Comparison of ENCODE assay signal across 21 mouse cellular contexts in the genomic region with DNA sequence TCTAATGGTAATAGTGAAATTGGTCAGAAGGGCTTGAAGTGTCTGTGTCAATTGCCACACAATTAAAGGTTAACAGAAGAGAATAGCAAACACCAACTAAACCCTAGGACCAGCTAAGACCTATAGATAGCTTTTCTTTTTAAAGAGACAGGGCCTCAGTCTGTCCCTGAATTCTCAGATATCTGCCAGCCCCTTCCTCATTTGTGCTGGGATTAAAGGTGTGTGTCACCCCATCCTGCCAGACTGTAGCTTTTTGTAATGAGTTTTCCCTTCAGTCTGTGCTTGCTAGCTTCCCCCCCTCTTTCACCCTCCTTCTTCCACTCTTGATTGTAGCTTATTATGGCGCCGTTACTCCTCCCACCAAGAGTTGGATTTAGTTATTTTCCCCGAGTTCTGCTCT. TPM values are rescaled to one million over a fixed set of nuclear protein-coding genes. Genes with fewer than 3 reads are reported as not detected.
DNase-seq lines count a peak whose midpoint lies in the region; ATAC-seq and TF ChIP-seq lines count a peak whose summit lies in the region.
"Not testable (repeated sequence)": the region's sequence is repeated elsewhere in the genome, so short reads cannot be mapped to it uniquely, and the experiment has no call there.
"Had no signal": no experiment of that assay in that cellular context is flagged by ENCODE, and none has a peak within 500 bp of the region (broad histone marks: within the 10 kb centered on the region; RNA-seq: fewer than 3 reads in every experiment).

No protein-coding gene starts in this region.

- H3K27ac ChIP-seq in cortical plate, adult 2 months (ENCODE audit: insufficient read depth, low read length): 0 out of 2 replicates have a peak overlapping the region, but pooled peaks have one; percentile 35
- peak overlapping the region; percentile 32; the same call in 1 of the 2 replicates for H3K27ac ChIP-seq in left cerebral cortex, adult 2 months
- H3K27ac ChIP-seq in midbrain, embryonic 11.5 days (ENCODE audit: low read depth, low read length): not testable (repeated sequence)

- not testable (repeated sequence) for H3K36me3 ChIP-seq in midbrain, embryonic 11.5 days (ENCODE audit: control insufficient read depth, insufficient read depth, low read length)

- TF ChIP-seq POLR2A in cortical plate, adult 2 months (IDR thresholded peaks at IDR 0.05; ENCODE audit: extremely low read depth, insufficient read depth, low read length): not testable (repeated sequence)

- ATAC-seq in midbrain, embryonic 11.5 days (ENCODE audit: low FRiP score): not testable (repeated sequence)

- not testable (repeated sequence) for H3K9ac ChIP-seq in midbrain, embryonic 11.5 days (ENCODE audit: low read length)

- H3K9me3 ChIP-seq in midbrain, embryonic 11.5 days (ENCODE audit: control insufficient read depth, low read length): not testable (repeated sequence)

- not testable (repeated sequence) for H3K4me2 ChIP-seq in midbrain, embryonic 11.5 days

- H3K27me3 ChIP-seq in midbrain, embryonic 11.5 days (ENCODE audit: control insufficient read depth, insufficient read depth, low read length): not testable (repeated sequence)

- H3K4me1 ChIP-seq in cortical plate, adult 2 months (ENCODE audit: control insufficient read depth, insufficient read depth, low read length); midbrain, embryonic 11.5 days (ENCODE audit: control insufficient read depth, insufficient read depth, low read length): not testable (repeated sequence)

- WGBS in midbrain, embryonic 11.5 days: 27% methylated on average over 3 of the region's 3 CpGs

- TF ChIP-seq CTCF in cortical plate, adult 2 months (IDR thresholded peaks at IDR 0.05; ENCODE audit: extremely low read depth, insufficient read depth, low read length); left cerebral cortex, adult 2 months (IDR thresholded peaks at IDR 0.05): not testable (repeated sequence)

- DNase-seq in brain, adult 2 months (ENCODE audit: low read depth, low spot score): peak; percentile 17
- DNase-seq in embryo, embryonic 10.5 days (ENCODE audit: low spot score): peak; percentile 9
- peak; percentile 78 for DNase-seq in heart, adult 11 months
- not testable (repeated sequence) for DNase-seq in left cerebral cortex, adult 2 months (ENCODE audit: extremely low spot score in 1 of 2, low spot score in 2 of 2)
- peak; percentile 65 for DNase-seq in midbrain, embryonic 11.5 days (ENCODE audit: low spot score, missing footprints)

- not testable (repeated sequence) for H3K4me3 ChIP-seq in cortical plate, adult 2 months (ENCODE audit: insufficient read depth, low read length); left cerebral cortex, adult 2 months; midbrain, embryonic 11.5 days (ENCODE audit: low read depth, low read length)

- intact Hi-C loops in left cerebral cortex, adult 2 months (cut with DNase I): not testable (repeated sequence)

RNA-seq across cellular contexts. Expression of a gene that starts 9.2 kb away (rescaled TPM):
- polyA plus RNA-seq in cortical plate, adult 2 months (2012; rRNA removed): 697 and 730 TPM in 2 replicates
- 100 to 1,000 TPM; 250 to 265 TPM for total RNA-seq in left cerebral cortex, adult 2 months (2021)
- polyA plus RNA-seq in midbrain, embryonic 11.5 days (2014; fragmentation: Nextera tagmentation; extraction: Ambion mirVana): 71.1 and 73.5 TPM in 2 replicates
- polyA plus RNA-seq: C2C12, G1E had no signal

RNA-seq across cellular contexts. Expression of a gene that starts 27.2 kb away (rescaled TPM):
- 80.7 and 83.9 TPM in 2 replicates for polyA plus RNA-seq in cortical plate, adult 2 months (2012; rRNA removed)
- 10 to 100 TPM; 58.0 to 58.9 TPM for total RNA-seq in left cerebral cortex, adult 2 months (2021)
- 67.5 and 70.8 TPM in 2 replicates for polyA plus RNA-seq in midbrain, embryonic 11.5 days (2014; fragmentation: Nextera tagmentation; extraction: Ambion mirVana)

RNA-seq across cellular contexts. Expression of a gene that starts 28.2 kb away (rescaled TPM):
- polyA plus RNA-seq in cortical plate, adult 2 months (2012; rRNA removed): 269 and 276 TPM in 2 replicates
- 10 to 100 TPM; 85.8 to 88.5 TPM for total RNA-seq in left cerebral cortex, adult 2 months (2021)
- polyA plus RNA-seq in midbrain, embryonic 11.5 days (2014; fragmentation: Nextera tagmentation; extraction: Ambion mirVana): 19.5 and 19.7 TPM in 2 replicates

RNA-seq across cellular contexts. Expression of a gene that starts 52.3 kb away (rescaled TPM):
- 0.34 and 0.46 TPM in 2 replicates for polyA plus RNA-seq in cortical plate, adult 2 months (2012; rRNA removed)
- total RNA-seq in left cerebral cortex, adult 2 months (2021): under 1 TPM in 1 of 2 experiments, not detected in 1; 0.52 TPM
- polyA plus RNA-seq in midbrain, embryonic 11.5 days (2014; fragmentation: Nextera tagmentation; extraction: Ambion mirVana): 0.72 and 1.8 TPM in 2 replicates
- total RNA-seq: adrenal gland, adult 18-20 months; adrenal gland, adult 2 months; adrenal gland, adult 8-10 months; adrenal gland, postnatal 10 days; adrenal gland, postnatal 14 days; adrenal gland, postnatal 25 days; adrenal gland, postnatal 36 days; adrenal gland, postnatal 4 days; CH12.LX; ES-E14; G1E; MEL had no signal
- polyA plus RNA-seq: activated CD4-positive, CD25-positive, alpha-beta regulatory T cell, adult 4 months; adrenal gland, adult 2 months; C2C12; CD4-positive, CD25-positive, alpha-beta regulatory T cell, adult 4 months; G1E had no signal

Comparison
In these comparisons a context has a peak if more than half of its experiments do, and no peak if none do; other contexts are left out.
1. RNA of a gene that starts 28.2 kb away (polyA plus RNA-seq): 269 to 276 TPM in cortical plate, adult 2 months; 19.5 to 19.7 TPM in midbrain, embryonic 11.5 days; every median in the first group is over 10 times any median in the second.